Mouse (Mus musculus) kidney, embryonic 15.5 days (tissue): ENCODE results near the gene Pten. TPM values are rescaled to one million over a fixed set of nuclear protein-coding genes. Genes with fewer than 3 reads are reported as not detected.
A peak's percentile ranks its signal among the peaks of the same experiment; 100 is the strongest.

Experiments used
- ATAC-seq: fragments of 200-750 bp; cut with Nextera tagmentation; replicated peaks from 2 replicates; pipeline ENCODE4 v1.8.0; 2017; ENCODE audit warnings: moderate TSS enrichment; ENCODE audit not compliant: low FRiP score
- H3K27ac ChIP-seq: fragments of 300-500 bp; sonication (generic); 2 replicates; pipeline ENCODE4 v1.5.1; 2015; ENCODE audit warnings: mild to moderate bottlenecking, inconsistent platforms
- H3K27me3 ChIP-seq: fragments of 300-500 bp; sonication (generic); 2 replicates; pipeline ENCODE4 v1.6.1; 2015; ENCODE audit warnings: inconsistent platforms
- H3K36me3 ChIP-seq: fragments of 300-500 bp; sonication (generic); 2 replicates; pipeline ENCODE4 v1.6.1; 2015; ENCODE audit warnings: inconsistent platforms
- H3K4me1 ChIP-seq: fragments of 300-500 bp; sonication (generic); 2 replicates; pipeline ENCODE4 v1.6.1; 2015; ENCODE audit warnings: inconsistent platforms
- H3K4me2 ChIP-seq: fragments of 300-500 bp; sonication (generic); 2 replicates; pipeline ENCODE4 v1.6.1; 2015; ENCODE audit warnings: moderate library complexity, mild to moderate bottlenecking, inconsistent platforms
- H3K4me3 ChIP-seq: fragments of 300-500 bp; sonication (generic); replicated peaks from 2 replicates; pipeline ENCODE4 v1.5.1; 2015; ENCODE audit warnings: mild to moderate bottlenecking, inconsistent platforms
- H3K9ac ChIP-seq: fragments of 300-500 bp; sonication (generic); 2 replicates; pipeline ENCODE4 v1.6.1; 2015; ENCODE audit warnings: mild to moderate bottlenecking, inconsistent platforms
- H3K9me3 ChIP-seq: fragments of 300-500 bp; sonication (generic); replicated peaks from 2 replicates; pipeline ENCODE4 v1.6.1; 2016; ENCODE audit warnings: inconsistent platforms
- WGBS: fragments of 180-500 bp; shearing (Covaris S2); methylation state at CpG from one replicate; pipeline ENCODE4 v1.1.7; 2015; ENCODE audit warnings: mixed read lengths; 5-methylcytosine and 5-hydroxymethylcytosine counted together
- polyA plus RNA-seq: library from polyadenylated mRNA; unstranded; fragments of >200 nt; fragmentation: Nextera tagmentation; extraction: Ambion mirVana; gene quantifications from 2 replicates; pipeline ENCODE4 v1.2.1, GENCODE M21; 2015

Gene Pten
- 8.3 and 8.7 TPM in 2 replicates for polyA plus RNA-seq

DNA sequence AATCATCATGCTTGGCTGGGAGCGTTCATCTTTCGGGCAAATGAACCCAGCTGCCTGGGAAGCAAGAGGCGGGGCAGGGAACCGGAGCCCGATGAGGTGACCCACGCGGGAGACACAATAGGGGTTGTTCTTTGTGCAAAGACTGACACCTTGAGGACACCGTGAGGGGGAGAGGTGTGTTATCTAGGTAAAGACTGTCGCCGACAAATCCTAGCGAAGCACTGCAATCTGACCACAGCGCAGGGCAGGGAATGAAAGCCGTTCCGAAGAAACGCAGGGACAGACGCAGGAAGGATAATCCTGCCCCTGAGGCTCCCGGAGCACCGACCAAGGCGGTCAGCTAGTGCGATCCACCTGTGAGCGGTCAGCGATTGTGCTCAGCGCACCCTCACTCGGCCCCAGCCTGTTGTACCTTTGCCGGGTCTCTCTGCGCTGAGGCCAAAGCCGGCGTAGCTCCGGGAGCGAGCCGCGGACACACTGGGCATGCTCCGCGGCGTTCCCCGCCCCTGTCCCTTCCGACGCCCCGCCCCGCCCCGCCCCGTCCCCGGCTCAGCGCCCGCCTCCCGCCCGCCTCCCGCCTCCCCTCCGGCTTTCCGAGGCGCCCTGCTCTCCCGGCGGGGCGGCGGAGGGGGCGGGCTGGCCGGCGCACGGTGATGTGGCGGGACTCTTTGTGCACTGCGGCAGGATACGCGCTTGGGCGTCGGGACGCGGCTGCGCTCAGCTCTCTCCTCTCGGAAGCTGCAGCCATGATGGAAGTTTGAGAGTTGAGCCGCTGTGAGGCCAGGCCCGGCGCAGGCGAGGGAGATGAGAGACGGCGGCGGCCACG, at the start of gene Pten:
Pten (plus strand) TSS at position 598 of the 826 bp plus-strand sequence.
- WGBS, result under 1% methylated on average over 44 of the region's 77 CpGs
- Histone ChIP-seq H3K36me3 (no peaks in the 10 kb centered on the region), H3K4me2 (peak within 1 kb of the TSS; percentile 93), H3K4me1 (peaks cover 31% of the 10 kb centered on the region), H3K9ac (peak within 1 kb of the TSS; percentile 99), H3K9me3 (no peaks in the 10 kb centered on the region), H3K27me3 (peaks cover 5% of the 10 kb centered on the region; the same call in 1 of the 2 replicates), H3K27ac (peak within 1 kb of the TSS; percentile 99), H3K4me3 (peak within 1 kb of the TSS; percentile 87)
- ATAC-seq, result peak; percentile 91

GRCm38 (mm10) chr19:32708996-32709395, 48.3 kb upstream of the Pten start:
- 91% methylated on average over 5 of the region's 5 CpGs for WGBS
- H3K9ac ChIP-seq, result no peak overlapping the region
- H3K27ac ChIP-seq, result no peak overlapping the region

GRCm38 (mm10) chr19:32710288-32710687, 47.0 kb upstream of the Pten start:
- Histone ChIP-seq H3K36me3 (peaks cover 23% of the 10 kb centered on the region), H3K9ac (no peak overlapping the region), H3K27me3 (no peaks in the 10 kb centered on the region), H3K4me2 (0 out of 2 replicates have a peak overlapping the region, but pooled peaks have one; percentile 86), H3K4me3 (no peak overlapping the region), H3K9me3 (no peaks in the 10 kb centered on the region), H3K4me1 (peaks cover 23% of the 10 kb centered on the region), H3K27ac (no peak overlapping the region)
- no peak for ATAC-seq
- WGBS, result 70% methylated on average over 3 of the region's 3 CpGs

More at GRCm38 (mm10) chr19:32708996-32709395, 48.3 kb upstream of the Pten start:
- Histone ChIP-seq H3K36me3 (peaks cover 36% of the 10 kb centered on the region), H3K4me2 (no peak overlapping the region), H3K4me1 (peaks cover 23% of the 10 kb centered on the region), H3K9me3 (no peaks in the 10 kb centered on the region), H3K4me3 (no peak overlapping the region), H3K27me3 (no peaks in the 10 kb centered on the region)
- ATAC-seq, result no peak

DNA sequence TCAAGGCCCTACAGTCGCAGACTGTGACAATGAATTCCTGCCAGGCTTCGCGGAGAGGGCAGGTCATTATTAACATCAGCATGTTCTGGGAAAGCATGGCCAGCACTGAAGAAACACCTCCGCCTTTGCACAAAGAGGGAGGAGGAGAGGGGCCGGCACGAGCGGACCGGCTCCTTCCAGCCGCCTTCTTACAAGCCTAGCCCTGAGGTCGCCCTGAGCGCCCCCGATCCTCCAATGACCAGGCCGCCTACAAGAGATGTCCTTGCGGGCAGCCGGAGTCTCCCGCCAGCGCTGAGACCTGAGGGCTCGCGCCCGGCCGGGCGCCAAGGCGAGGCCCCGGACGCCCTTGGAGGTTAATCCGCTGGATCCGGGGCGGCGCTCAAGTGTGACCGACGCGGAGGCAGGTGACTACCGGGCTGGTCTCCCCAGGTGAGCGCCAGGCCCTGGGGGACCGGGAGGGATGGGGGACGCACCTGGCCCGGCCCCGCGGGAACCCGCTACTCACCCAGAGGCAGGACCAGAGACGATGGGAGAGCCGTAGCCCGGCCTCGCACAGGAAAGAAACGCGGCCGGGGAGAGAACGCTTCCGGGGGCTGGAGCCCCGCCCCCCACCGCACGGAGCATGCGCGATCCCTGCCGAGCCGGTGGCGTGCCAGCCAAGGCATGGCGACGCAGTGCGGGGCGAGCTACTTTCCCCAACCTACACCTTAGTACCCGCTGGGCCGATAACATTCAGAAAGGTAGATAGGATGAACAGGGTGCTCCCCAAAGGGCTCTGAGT, 45.3 kb upstream of the Pten start:
- WGBS, result under 1% methylated on average over 63 of the region's 63 CpGs
- peak; percentile 97 for ATAC-seq

DNA sequence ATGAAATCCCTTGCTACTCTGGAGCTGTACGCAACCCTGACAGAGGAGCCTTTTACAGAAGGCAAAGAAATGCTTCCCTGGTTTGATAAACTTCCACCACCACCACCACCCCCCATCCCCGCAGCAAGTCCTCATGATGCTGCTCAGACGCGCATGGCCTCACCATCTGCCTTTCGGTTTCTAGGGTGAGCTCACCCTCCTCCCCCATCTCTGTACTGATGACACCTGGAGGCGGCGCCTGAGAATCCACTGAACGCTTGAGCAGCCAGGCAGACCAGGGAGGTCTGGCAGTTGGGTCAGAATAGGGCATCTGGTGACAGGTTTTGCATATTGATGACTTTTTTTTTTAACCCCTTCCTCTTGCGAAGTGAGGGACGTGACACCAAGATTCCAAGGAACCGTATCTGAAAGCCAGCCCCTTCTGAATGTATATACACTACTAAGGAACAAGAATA, 44.7 kb upstream of the Pten start:
- Histone ChIP-seq H3K9ac (peak overlapping the region; percentile 45), H3K4me2 (peak overlapping the region; percentile 86), H3K27ac (peak overlapping the region; percentile 94), H3K4me1 (peaks cover 23% of the 10 kb centered on the region), H3K4me3 (peak overlapping the region; percentile 87), H3K36me3 (0 out of 2 replicates have a peak, but pooled peaks cover 8% of the 10 kb centered on the region), H3K9me3 (no peaks in the 10 kb centered on the region), H3K27me3 (no peaks in the 10 kb centered on the region)
- peak; percentile 93 for ATAC-seq
- under 1% methylated on average over 11 of the region's 11 CpGs for WGBS

More for the DNA sequence above, 45.3 kb upstream of the Pten start:
- H3K27ac ChIP-seq, result peak overlapping the region; percentile 94
- peaks cover 23% of the 10 kb centered on the region for H3K4me1 ChIP-seq
- peaks cover 8% of the 10 kb centered on the region; the same call in 1 of the 2 replicates for H3K36me3 ChIP-seq
- no peaks in the 10 kb centered on the region for H3K9me3 ChIP-seq
- peak overlapping the region; percentile 86 for H3K9ac ChIP-seq
- peak overlapping the region; percentile 87 for H3K4me3 ChIP-seq
- H3K4me2 ChIP-seq, result peak overlapping the region; percentile 86
- no peaks in the 10 kb centered on the region for H3K27me3 ChIP-seq

- Histone ChIP-seq H3K27ac (peak overlapping the region; percentile 94), H3K9ac (no peak overlapping the region), H3K27me3 (no peaks in the 10 kb centered on the region), H3K36me3 (0 out of 2 replicates have a peak, but pooled peaks cover 8% of the 10 kb centered on the region), H3K9me3 (no peaks in the 10 kb centered on the region), H3K4me2 (peak overlapping the region; percentile 86; the same call in 1 of the 2 replicates), H3K4me1 (peaks cover 23% of the 10 kb centered on the region), H3K4me3 (no peak overlapping the region)
- 74% methylated on average over 3 of the region's 3 CpGs for WGBS
- ATAC-seq, result no peak
Measured at GRCm38 (mm10) chr19:32713471-32713870, 43.8 kb upstream of the Pten start.

- Histone ChIP-seq H3K4me1 (peaks cover 23% of the 10 kb centered on the region), H3K4me2 (no peak overlapping the region), H3K4me3 (no peak overlapping the region), H3K9ac (no peak overlapping the region), H3K27ac (no peak overlapping the region), H3K9me3 (0 out of 2 replicates have a peak, but pooled peaks cover 3% of the 10 kb centered on the region), H3K36me3 (no peaks in the 10 kb centered on the region), H3K27me3 (no peaks in the 10 kb centered on the region)
- WGBS, result 6% methylated on average over 3 of the region's 3 CpGs
- ATAC-seq, result no peak
Measured at GRCm38 (mm10) chr19:32715201-32715600, 42.1 kb upstream of the Pten start.

GRCm38 (mm10) chr19:32715681-32716080, 41.6 kb upstream of the Pten start:
- peaks cover 20% of the 10 kb centered on the region for H3K4me1 ChIP-seq
- H3K4me3 ChIP-seq, result no peak overlapping the region
- H3K36me3 ChIP-seq, result no peaks in the 10 kb centered on the region
- H3K9ac ChIP-seq, result no peak overlapping the region
- H3K27ac ChIP-seq, result no peak overlapping the region
- no peak for ATAC-seq
- H3K9me3 ChIP-seq, result 0 out of 2 replicates have a peak, but pooled peaks cover 3% of the 10 kb centered on the region
- H3K4me2 ChIP-seq, result no peak overlapping the region
- H3K27me3 ChIP-seq, result no peaks in the 10 kb centered on the region

GRCm38 (mm10) chr19:32717590-32717989, 39.7 kb upstream of the Pten start:
- Histone ChIP-seq H3K27ac (no peak overlapping the region), H3K9me3 (0 out of 2 replicates have a peak, but pooled peaks cover 3% of the 10 kb centered on the region), H3K27me3 (no peaks in the 10 kb centered on the region), H3K4me3 (no peak overlapping the region), H3K36me3 (no peaks in the 10 kb centered on the region), H3K4me2 (no peak overlapping the region), H3K9ac (no peak overlapping the region), H3K4me1 (peaks cover 16% of the 10 kb centered on the region)
- WGBS, result 61% methylated on average over 3 of the region's 3 CpGs
- no peak for ATAC-seq

GRCm38 (mm10) chr19:32720319-32720718, 37.0 kb upstream of the Pten start:
- no peak overlapping the region for H3K9ac ChIP-seq
- no peak for ATAC-seq
- peaks cover 22% of the 10 kb centered on the region; the same call in 1 of the 2 replicates for H3K4me1 ChIP-seq
- no peak overlapping the region for H3K27ac ChIP-seq
- no peak overlapping the region for H3K4me3 ChIP-seq
- H3K36me3 ChIP-seq, result no peaks in the 10 kb centered on the region
- no peaks in the 10 kb centered on the region for H3K27me3 ChIP-seq
- 0 out of 2 replicates have a peak, but pooled peaks cover 3% of the 10 kb centered on the region for H3K9me3 ChIP-seq
- no peak overlapping the region for H3K4me2 ChIP-seq
- 100% methylated on average over 1 of the region's 1 CpGs for WGBS

- Histone ChIP-seq H3K4me3 (no peak overlapping the region), H3K27ac (peak overlapping the region; percentile 39), H3K4me1 (peaks cover 31% of the 10 kb centered on the region), H3K9me3 (0 out of 2 replicates have a peak, but pooled peaks cover 3% of the 10 kb centered on the region), H3K4me2 (no peak overlapping the region), H3K27me3 (0 out of 2 replicates have a peak, but pooled peaks cover 3% of the 10 kb centered on the region), H3K9ac (no peak overlapping the region), H3K36me3 (no peaks in the 10 kb centered on the region)
- WGBS, result 11% methylated on average over 7 of the region's 7 CpGs
- ATAC-seq, result peak; percentile 64; the same call in 1 of the 2 replicates
Measured at GRCm38 (mm10) chr19:32723817-32724216, 33.5 kb upstream of the Pten start.
